Mouse (Mus musculus) cerebellum, adult 9-11 months (tissue): Measurements from ENCODE around the gene Myocos.
"Not testable (repeated sequence)": the region's sequence is repeated elsewhere in the genome, so short reads cannot be mapped to it uniquely, and the experiment has no call there.

Experiments
- DNase-seq: peaks from one replicate; pipeline ENCODE4 v3.0.0; 2022

Myocos gene

GRCm38 (mm10) chr1:162658119-162658518 is at the start of gene Myocos:
Gene Myocos (minus strand): TSS chr1:162658219.
- no peak for DNase-seq

- DNase-seq = no peak
Observed at GRCm38 (mm10) chr1:162700389-162701066, 42.5 kb upstream of the Myocos start.

- DNase-seq = no peak
Observed at GRCm38 (mm10) chr1:162697866-162698265, 39.8 kb upstream of the Myocos start.

- no peak for DNase-seq
Observed at GRCm38 (mm10) chr1:162693721-162694120, 35.7 kb upstream of the Myocos start.

DNA sequence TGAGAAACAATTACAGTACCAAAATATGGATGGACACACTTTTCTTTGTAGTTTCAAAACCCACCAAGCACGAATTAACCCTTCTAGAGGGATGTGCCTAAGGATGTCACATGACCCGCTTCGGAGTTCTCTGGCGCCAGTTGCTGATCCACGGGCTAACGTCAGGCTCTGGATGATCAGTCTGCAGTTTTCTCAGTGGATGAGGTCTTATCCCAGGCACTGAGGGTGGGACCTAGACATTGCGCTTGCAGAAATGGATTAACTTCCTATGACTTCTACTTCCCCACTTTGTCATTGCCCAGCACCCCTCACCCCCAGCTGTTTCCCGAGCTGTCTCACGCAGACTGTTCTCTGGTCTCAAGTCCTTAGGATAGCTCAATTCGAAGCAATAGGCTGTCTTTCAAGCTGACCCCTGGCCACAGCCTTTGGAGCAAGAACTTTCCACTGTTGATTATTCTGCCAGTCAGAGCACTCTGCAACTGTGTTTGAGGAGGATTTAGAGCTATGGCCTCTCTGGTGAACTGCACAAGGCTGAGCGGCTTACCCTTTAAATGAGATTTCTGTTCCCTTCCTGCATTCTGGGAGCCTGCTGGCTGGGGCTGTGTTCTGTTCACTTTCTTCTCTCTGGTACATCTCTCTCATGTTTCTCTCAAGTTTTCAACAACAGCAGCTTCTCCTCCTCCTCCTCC is 7.6 kb upstream of the Myocos start:
- no peak for DNase-seq

DNA sequence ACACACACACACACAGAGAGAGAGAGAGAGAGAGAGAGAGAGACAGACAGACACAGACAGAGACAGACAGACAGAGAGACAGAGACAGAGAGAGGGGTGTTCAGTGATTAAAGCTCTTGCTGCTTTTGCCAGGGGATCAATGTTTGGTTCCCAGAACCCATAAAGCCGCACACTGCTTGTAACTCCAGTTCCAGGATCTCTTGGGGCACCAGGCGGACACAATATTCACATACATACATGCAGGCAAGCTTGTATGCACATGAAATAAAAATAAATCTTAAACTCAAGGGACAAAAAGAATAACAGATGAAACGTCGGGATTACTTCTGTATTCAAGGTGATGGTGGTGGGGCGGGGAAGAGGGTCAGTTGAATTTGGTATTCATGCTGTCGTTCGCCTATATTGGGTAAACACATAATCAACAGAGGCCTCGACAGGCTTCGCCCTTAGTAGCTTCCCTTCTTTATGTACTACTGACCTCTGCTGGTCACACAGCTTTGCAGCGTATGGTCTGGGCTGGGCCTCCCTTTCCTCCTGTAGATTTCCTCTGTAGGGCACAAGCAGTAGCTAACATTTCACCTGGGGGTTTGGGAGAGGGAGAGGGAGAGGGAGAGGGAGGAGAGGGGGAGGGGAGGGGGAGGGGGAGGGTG is 6.9 kb upstream of the Myocos start:
- DNase-seq = peak; percentile 71

- no peak for DNase-seq
Observed at GRCm38 (mm10) chr1:162660276-162660860, 2.3 kb upstream of the Myocos start.

DNA sequence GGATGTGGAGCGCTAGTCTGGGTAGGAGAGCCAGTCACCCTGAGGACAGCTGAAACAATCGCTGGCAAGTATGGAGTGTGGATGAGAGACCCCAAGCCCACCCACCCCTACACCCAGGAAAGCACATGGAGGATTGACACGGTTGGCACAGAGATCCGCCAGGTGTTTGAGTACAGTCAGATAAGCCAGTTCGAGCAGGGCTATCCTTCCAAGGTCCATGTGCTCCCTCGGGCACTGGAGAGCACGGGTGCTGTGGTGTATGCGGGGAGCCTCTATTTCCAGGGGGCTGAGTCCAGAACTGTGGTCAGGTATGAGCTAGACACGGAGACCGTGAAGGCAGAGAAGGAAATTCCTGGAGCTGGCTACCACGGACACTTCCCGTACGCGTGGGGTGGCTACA is 9.6 kb downstream of the Myocos start:
- DNase-seq = no peak

DNA sequence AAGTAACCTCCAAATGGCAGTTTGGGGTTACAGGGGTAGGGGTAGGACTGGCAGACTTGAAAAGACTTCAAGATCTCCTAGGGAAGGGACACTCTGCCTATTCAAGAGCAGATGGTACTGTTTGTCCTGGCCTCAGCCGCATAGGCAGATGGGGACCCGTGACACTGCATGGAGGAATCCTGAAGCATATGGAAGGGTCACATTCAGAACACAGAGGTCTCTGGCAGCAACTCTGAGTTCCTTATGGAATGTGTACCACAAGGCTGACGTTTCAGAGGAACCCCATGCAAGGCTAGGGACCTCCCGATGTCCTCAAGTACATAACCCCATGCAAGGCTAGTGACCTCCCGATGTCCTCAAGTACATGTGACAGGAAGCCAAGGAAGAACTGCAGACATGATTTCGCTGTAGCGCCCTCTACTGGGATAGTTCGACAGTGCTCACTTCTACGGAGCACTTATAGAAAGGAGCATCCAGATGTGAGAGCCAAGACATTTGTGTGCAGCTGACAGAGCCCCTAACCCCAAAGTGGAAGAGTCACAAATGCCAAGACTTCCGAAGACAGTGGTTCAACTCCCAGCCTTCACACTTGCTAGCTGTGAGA is 11.8 kb downstream of the Myocos start:
- peak; percentile 49 for DNase-seq

DNA sequence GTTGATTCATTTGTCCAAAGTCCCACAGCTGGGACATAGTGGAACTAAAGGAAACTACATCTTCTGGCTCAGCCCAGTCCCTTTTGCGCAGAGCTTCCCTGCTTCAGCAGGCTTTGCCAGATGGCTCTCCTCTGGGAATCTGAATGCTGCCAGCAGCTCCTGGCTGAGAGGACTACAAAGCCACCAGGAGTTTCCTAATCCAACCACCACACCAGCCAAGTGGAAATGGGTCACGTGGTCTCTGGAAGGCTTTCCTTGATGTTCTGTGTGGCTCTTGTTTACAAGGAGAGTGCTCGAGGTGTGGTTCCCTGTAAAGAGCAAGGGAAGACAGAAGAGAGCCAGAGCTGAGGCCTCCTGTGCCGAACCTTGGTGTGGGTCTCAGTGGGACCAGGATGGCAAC is 14.3 kb downstream of the Myocos start:
- peak; percentile 88 for DNase-seq

DNA sequence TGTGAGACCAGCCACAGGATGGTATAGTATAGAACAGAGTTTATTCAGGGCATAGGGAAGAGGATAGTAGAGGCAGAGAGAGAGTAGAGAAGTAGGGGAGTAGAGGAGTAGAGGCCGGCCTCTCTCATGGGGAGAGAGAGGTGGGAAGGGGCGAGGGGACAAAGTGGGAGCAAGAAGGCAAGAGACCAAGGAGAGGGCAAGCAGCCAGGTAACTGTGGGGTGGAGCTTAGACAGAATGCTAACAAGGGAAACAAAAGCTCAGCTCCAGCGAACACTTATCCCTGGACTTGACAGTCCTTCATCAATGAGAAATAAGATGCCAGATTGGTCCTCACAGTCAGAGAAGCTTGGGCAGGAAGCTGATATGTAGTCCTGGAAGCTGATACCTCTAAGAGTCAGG is 15.4 kb downstream of the Myocos start:
- no peak for DNase-seq

GRCm38 (mm10) chr1:162639861-162640260 is 18.2 kb downstream of the Myocos start:
- no peak for DNase-seq

- DNase-seq = no peak
Observed at GRCm38 (mm10) chr1:162639051-162639750, 18.8 kb downstream of the Myocos start, which contains the start of gene Myoc. Gene Myoc (plus strand): TSS chr1:162639155.

DNA sequence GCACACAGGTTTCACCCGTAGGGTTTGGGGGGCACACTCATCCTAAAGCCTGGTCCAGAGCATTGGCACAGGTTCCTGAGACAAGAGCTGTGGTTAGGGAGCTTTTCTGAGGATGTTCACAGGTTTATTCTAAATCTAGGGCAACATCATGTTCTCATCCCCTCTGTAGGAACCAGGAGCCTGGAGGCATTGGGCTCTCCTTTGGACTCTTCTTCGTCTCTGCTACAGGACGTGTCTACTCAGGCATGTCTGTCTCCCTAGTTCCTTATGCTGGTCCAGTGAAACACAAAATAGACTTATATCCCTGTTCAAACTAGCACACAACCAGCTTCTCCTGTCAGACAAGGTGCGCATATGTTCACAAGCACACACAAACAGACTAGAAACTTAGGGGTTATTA is 19.5 kb downstream of the Myocos start:
- DNase-seq = no peak

- no peak for DNase-seq
Observed at GRCm38 (mm10) chr1:162636516-162636915, 21.5 kb downstream of the Myocos start.

DNA sequence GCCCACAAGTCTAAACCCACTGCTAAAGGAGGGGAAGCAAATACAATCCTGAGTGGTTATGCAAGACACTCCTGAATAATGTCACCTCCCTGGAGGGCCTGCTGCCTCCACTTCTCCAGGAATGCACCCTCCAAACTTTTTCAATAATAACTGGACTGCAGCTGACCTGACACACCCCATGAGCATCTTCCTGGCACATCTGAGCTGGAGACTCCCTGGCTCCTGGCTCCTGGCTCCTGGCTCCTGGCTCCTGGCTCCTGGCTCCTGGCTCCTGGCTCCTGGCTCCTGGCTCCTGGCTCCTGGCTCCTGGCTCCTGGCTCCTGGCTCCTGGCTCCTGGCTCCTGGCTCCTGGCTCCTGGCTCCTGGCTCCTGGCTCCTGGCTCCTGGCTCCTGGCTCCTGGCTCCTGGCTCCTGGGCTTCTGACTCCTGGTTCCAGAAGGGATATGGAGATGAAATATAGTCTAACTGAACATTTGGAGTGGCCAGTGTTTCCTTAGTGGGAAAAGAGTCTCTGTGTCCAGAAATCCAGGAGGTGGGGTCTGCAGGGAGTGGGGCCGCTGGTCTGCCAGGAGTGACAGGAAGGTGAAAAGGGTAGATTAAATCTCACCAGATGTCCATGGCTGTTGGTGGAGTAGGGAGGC is 22.6 kb downstream of the Myocos start:
- DNase-seq = peak; percentile 71

- DNase-seq = not testable (repeated sequence)
Observed at GRCm38 (mm10) chr1:162628326-162628725, 29.7 kb downstream of the Myocos start.

- DNase-seq = not testable (repeated sequence)
Observed at GRCm38 (mm10) chr1:162627821-162628220, 30.2 kb downstream of the Myocos start.

DNA sequence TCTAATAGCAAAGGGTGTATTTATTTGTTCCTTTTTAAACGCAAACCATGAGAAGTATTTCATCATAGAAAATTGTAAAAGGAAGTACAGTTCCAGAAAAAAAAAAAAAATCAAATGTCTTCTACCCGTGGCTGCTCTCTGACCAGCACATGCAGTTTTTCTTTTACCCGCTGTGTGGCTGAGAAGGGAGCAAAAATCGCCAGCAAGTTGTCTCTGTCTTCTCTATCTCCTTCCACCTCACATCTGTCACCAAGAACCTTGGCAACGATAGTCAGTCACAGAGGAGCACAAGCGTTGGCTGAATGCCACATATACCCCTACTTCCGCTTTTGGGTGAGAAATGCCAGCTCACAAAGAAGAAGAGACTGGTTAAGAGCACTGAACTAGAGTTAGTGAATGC is 32.8 kb downstream of the Myocos start:
- DNase-seq = no peak

GRCm38 (mm10) chr1:162623895-162624294 is 34.1 kb downstream of the Myocos start:
- DNase-seq = no peak

DNA sequence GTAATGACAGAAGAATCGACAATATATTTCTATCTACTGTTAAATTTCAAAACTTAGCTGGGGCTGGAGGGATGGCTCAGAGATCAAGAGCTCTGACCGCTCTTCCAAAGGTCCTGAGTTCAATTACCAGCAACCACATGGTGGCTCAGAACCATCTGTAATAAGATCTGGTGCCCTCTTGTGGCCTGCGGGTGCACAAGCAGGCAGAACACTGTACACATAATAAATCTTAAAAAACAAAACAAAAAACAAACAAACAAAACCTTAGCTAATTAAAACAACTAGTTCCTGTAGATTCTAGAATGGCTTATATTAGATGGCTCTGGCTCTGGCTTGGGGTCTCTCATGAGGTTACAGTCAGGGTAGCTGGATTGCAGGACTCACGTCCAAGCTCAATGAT is 37.5 kb downstream of the Myocos start:
- DNase-seq = no peak

DNA sequence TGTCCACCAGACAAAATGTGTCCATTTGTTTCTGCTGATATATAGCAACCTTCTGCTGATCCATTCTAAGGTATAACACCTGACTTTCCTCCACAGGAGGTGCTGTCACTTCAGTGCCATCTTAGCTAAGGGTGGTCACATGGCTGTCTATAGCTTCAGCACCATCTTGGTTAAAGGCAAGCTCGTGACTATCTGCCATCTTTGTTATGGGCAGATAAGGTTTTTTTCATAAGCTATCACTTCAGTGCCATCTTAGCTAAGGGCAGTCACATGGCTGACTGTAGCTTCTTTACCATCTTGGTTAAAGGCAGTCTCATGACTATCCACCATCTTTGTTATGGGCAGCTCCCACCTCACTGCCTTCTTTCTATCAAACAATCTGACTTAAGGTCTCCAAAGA is 42.5 kb downstream of the Myocos start:
- DNase-seq = no peak
